Mouse (Mus musculus): ENCODE measurements around the gene Slc44a1.

GRCm38 (mm10) chr4:53658029-53658428 lies 217.8 kb downstream of the Slc44a1 start:
- no peak for TF ChIP-seq CTCF (IDR thresholded peaks at IDR 0.05; ENCODE audit: low read depth, low read length)
- TF ChIP-seq POLR2A (IDR thresholded peaks at IDR 0.05; ENCODE audit: borderline replicate concordance, low read depth, low read length) = no peak
